Mouse (Mus musculus): ENCODE results near the gene Zpbp. TPM values are rescaled to one million over a fixed set of nuclear protein-coding genes. Genes with fewer than 3 reads are reported as not detected.

Zpbp gene
- polyA plus RNA-seq (2014; fragmentation: Nextera tagmentation; extraction: Ambion mirVana) = 0.60 and 0.79 TPM in 2 replicates

- DNase-seq (ENCODE audit: low spot score) (peak; percentile 91), ATAC-seq (replicated peaks; ENCODE audit: insufficient number of reproducible peaks, low FRiP score, low TSS enrichment, low read depth) (peak; percentile 96)
- no peak within 1 kb of the TSS for H3K27ac ChIP-seq (replicated peaks; ENCODE audit: low read depth, low read length)
- H3K4me2 ChIP-seq (ENCODE audit: low read depth, low read length) = peak within 1 kb of the TSS; percentile 61
- no peaks in the 10 kb centered on the region for H3K9me3 ChIP-seq (replicated peaks; ENCODE audit: control insufficient read depth, low read length)
- WGBS = 3% methylated on average over 50 of the region's 66 CpGs
- no peaks in the 10 kb centered on the region for H3K4me1 ChIP-seq (ENCODE audit: control insufficient read depth, insufficient read depth, low read length)
- H3K9ac ChIP-seq (replicated peaks; ENCODE audit: low read length) = peak within 1 kb of the TSS; percentile 64
- H3K4me3 ChIP-seq (ENCODE audit: low read depth, low read length) = peak within 1 kb of the TSS; percentile 52
- no peaks in the 10 kb centered on the region for H3K27me3 ChIP-seq (ENCODE audit: control insufficient read depth, insufficient read depth, low read length)
- no peaks in the 10 kb centered on the region for H3K36me3 ChIP-seq (replicated peaks; ENCODE audit: control insufficient read depth, insufficient read depth, low read depth, low read length)
These were observed at the start of gene Zpbp, which contains the start of gene Spata48 for GRCm38 (mm10) chr11:11461635-11462560. Gene Zpbp, minus strand, starts transcription at chr11:11462408. Gene Spata48, plus strand, starts transcription at chr11:11462094.

GRCm38 (mm10) chr11:11509413-11509812 is 47.2 kb upstream of the Zpbp start:
- no peaks in the 10 kb centered on the region for H3K9me3 ChIP-seq (replicated peaks; ENCODE audit: control insufficient read depth, low read length)
- ATAC-seq (replicated peaks; ENCODE audit: insufficient number of reproducible peaks, low FRiP score, low TSS enrichment, low read depth) (no peak), DNase-seq (ENCODE audit: low spot score) (no peak)
- WGBS = 66% methylated on average over 2 of the region's 2 CpGs
- no peaks in the 10 kb centered on the region for H3K4me1 ChIP-seq (ENCODE audit: control insufficient read depth, insufficient read depth, low read length)
- no peak overlapping the region for H3K9ac ChIP-seq (replicated peaks; ENCODE audit: low read length)
- H3K36me3 ChIP-seq (replicated peaks; ENCODE audit: control insufficient read depth, insufficient read depth, low read depth, low read length) = no peaks in the 10 kb centered on the region
- no peak overlapping the region for H3K4me2 ChIP-seq (ENCODE audit: low read depth, low read length)
- H3K27me3 ChIP-seq (ENCODE audit: control insufficient read depth, insufficient read depth, low read length) = no peaks in the 10 kb centered on the region
- no peak overlapping the region for H3K4me3 ChIP-seq (ENCODE audit: low read depth, low read length)
- no peak overlapping the region for H3K27ac ChIP-seq (replicated peaks; ENCODE audit: low read depth, low read length)

- H3K27ac ChIP-seq (replicated peaks; ENCODE audit: low read depth, low read length) = no peak overlapping the region
- WGBS = 81% methylated on average over 2 of the region's 2 CpGs
- H3K36me3 ChIP-seq (replicated peaks; ENCODE audit: control insufficient read depth, insufficient read depth, low read depth, low read length) = no peaks in the 10 kb centered on the region
- no peaks in the 10 kb centered on the region for H3K27me3 ChIP-seq (ENCODE audit: control insufficient read depth, insufficient read depth, low read length)
- no peak overlapping the region for H3K4me3 ChIP-seq (ENCODE audit: low read depth, low read length)
- H3K4me2 ChIP-seq (ENCODE audit: low read depth, low read length) = no peak overlapping the region
- ATAC-seq (replicated peaks; ENCODE audit: insufficient number of reproducible peaks, low FRiP score, low TSS enrichment, low read depth) = no peak
- no peak for DNase-seq (ENCODE audit: low spot score)
- no peaks in the 10 kb centered on the region for H3K9me3 ChIP-seq (replicated peaks; ENCODE audit: control insufficient read depth, low read length)
- H3K9ac ChIP-seq (replicated peaks; ENCODE audit: low read length) = no peak overlapping the region
- no peaks in the 10 kb centered on the region for H3K4me1 ChIP-seq (ENCODE audit: control insufficient read depth, insufficient read depth, low read length)
These were observed 44.0 kb upstream of the Zpbp start for GRCm38 (mm10) chr11:11506187-11506586.

- Histone ChIP-seq H3K27ac (replicated peaks; ENCODE audit: low read depth, low read length) (no peak overlapping the region), H3K4me2 (ENCODE audit: low read depth, low read length) (peak overlapping the region; percentile 21; the same call in 1 of the 2 replicates), H3K4me1 (ENCODE audit: control insufficient read depth, insufficient read depth, low read length) (no peaks in the 10 kb centered on the region), H3K9me3 (replicated peaks; ENCODE audit: control insufficient read depth, low read length) (no peaks in the 10 kb centered on the region), H3K36me3 (replicated peaks; ENCODE audit: control insufficient read depth, insufficient read depth, low read depth, low read length) (no peaks in the 10 kb centered on the region), H3K27me3 (ENCODE audit: control insufficient read depth, insufficient read depth, low read length) (no peaks in the 10 kb centered on the region), H3K4me3 (ENCODE audit: low read depth, low read length) (no peak overlapping the region), H3K9ac (replicated peaks; ENCODE audit: low read length) (no peak overlapping the region)
- DNase-seq (ENCODE audit: low spot score) (peak; percentile 53), ATAC-seq (replicated peaks; ENCODE audit: insufficient number of reproducible peaks, low FRiP score, low TSS enrichment, low read depth) (no peak)
- 19% methylated on average over 10 of the region's 10 CpGs for WGBS
These were observed 37.7 kb upstream of the Zpbp start for GRCm38 (mm10) chr11:11499944-11500343.

DNA sequence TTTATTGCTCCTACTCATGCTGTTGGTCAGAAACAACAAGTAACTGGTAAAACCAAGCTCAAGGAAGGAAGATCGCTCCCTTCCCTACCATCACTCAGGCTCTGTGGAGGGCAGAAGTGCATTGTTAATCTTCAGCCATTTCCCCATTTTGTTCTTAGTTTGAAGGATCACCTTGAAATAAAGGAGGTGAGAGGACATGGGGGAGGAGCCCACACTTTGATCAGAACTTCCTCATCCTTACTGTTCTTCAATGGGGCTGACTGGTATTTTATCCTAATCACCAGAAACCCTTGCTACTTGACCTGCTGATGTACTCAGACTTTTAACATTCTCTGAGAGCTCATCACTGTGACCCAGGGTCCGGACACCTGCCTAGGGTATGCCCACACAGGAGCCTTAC is 33.5 kb upstream of the Zpbp start:
- no peaks in the 10 kb centered on the region for H3K4me1 ChIP-seq (ENCODE audit: control insufficient read depth, insufficient read depth, low read length)
- no peaks in the 10 kb centered on the region for H3K9me3 ChIP-seq (replicated peaks; ENCODE audit: control insufficient read depth, low read length)
- ATAC-seq (replicated peaks; ENCODE audit: insufficient number of reproducible peaks, low FRiP score, low TSS enrichment, low read depth) (no peak), DNase-seq (ENCODE audit: low spot score) (no peak)
- H3K4me2 ChIP-seq (ENCODE audit: low read depth, low read length) = no peak overlapping the region
- H3K9ac ChIP-seq (replicated peaks; ENCODE audit: low read length) = no peak overlapping the region
- H3K4me3 ChIP-seq (ENCODE audit: low read depth, low read length) = no peak overlapping the region
- H3K36me3 ChIP-seq (replicated peaks; ENCODE audit: control insufficient read depth, insufficient read depth, low read depth, low read length) = no peaks in the 10 kb centered on the region
- WGBS = 82% methylated on average over 2 of the region's 2 CpGs
- no peaks in the 10 kb centered on the region for H3K27me3 ChIP-seq (ENCODE audit: control insufficient read depth, insufficient read depth, low read length)
- H3K27ac ChIP-seq (replicated peaks; ENCODE audit: low read depth, low read length) = no peak overlapping the region

- DNase-seq (ENCODE audit: low spot score) = no peak
- Histone ChIP-seq H3K9ac (replicated peaks; ENCODE audit: low read length) (no peak overlapping the region), H3K4me2 (ENCODE audit: low read depth, low read length) (no peak overlapping the region), H3K36me3 (replicated peaks; ENCODE audit: control insufficient read depth, insufficient read depth, low read depth, low read length) (no peaks in the 10 kb centered on the region), H3K9me3 (replicated peaks; ENCODE audit: control insufficient read depth, low read length) (no peaks in the 10 kb centered on the region), H3K27me3 (ENCODE audit: control insufficient read depth, insufficient read depth, low read length) (no peaks in the 10 kb centered on the region), H3K4me3 (ENCODE audit: low read depth, low read length) (no peak overlapping the region), H3K27ac (replicated peaks; ENCODE audit: low read depth, low read length) (no peak overlapping the region), H3K4me1 (ENCODE audit: control insufficient read depth, insufficient read depth, low read length) (no peaks in the 10 kb centered on the region)
- ATAC-seq (replicated peaks; ENCODE audit: insufficient number of reproducible peaks, low FRiP score, low TSS enrichment, low read depth) = no peak
- 72% methylated on average over 5 of the region's 5 CpGs for WGBS
These were observed 29.8 kb upstream of the Zpbp start for GRCm38 (mm10) chr11:11492044-11492443.

GRCm38 (mm10) chr11:11484378-11484777 is 22.2 kb upstream of the Zpbp start:
- no peaks in the 10 kb centered on the region for H3K27me3 ChIP-seq (ENCODE audit: control insufficient read depth, insufficient read depth, low read length)
- H3K9ac ChIP-seq (replicated peaks; ENCODE audit: low read length) = no peak overlapping the region
- H3K4me1 ChIP-seq (ENCODE audit: control insufficient read depth, insufficient read depth, low read length) = no peaks in the 10 kb centered on the region
- no peak for DNase-seq (ENCODE audit: low spot score)
- no peak overlapping the region for H3K4me2 ChIP-seq (ENCODE audit: low read depth, low read length)
- H3K36me3 ChIP-seq (replicated peaks; ENCODE audit: control insufficient read depth, insufficient read depth, low read depth, low read length) = no peaks in the 10 kb centered on the region
- WGBS = 53% methylated on average over 8 of the region's 8 CpGs
- no peak overlapping the region for H3K27ac ChIP-seq (replicated peaks; ENCODE audit: low read depth, low read length)
- H3K4me3 ChIP-seq (ENCODE audit: low read depth, low read length) = no peak overlapping the region
- no peaks in the 10 kb centered on the region for H3K9me3 ChIP-seq (replicated peaks; ENCODE audit: control insufficient read depth, low read length)
- ATAC-seq (replicated peaks; ENCODE audit: insufficient number of reproducible peaks, low FRiP score, low TSS enrichment, low read depth) = no peak

- Histone ChIP-seq H3K4me1 (ENCODE audit: control insufficient read depth, insufficient read depth, low read length) (no peaks in the 10 kb centered on the region), H3K9ac (replicated peaks; ENCODE audit: low read length) (no peak overlapping the region), H3K27me3 (ENCODE audit: control insufficient read depth, insufficient read depth, low read length) (no peaks in the 10 kb centered on the region), H3K4me2 (ENCODE audit: low read depth, low read length) (no peak overlapping the region), H3K36me3 (replicated peaks; ENCODE audit: control insufficient read depth, insufficient read depth, low read depth, low read length) (no peaks in the 10 kb centered on the region), H3K27ac (replicated peaks; ENCODE audit: low read depth, low read length) (no peak overlapping the region), H3K4me3 (ENCODE audit: low read depth, low read length) (no peak overlapping the region), H3K9me3 (replicated peaks; ENCODE audit: control insufficient read depth, low read length) (no peaks in the 10 kb centered on the region)
- no peak for ATAC-seq (replicated peaks; ENCODE audit: insufficient number of reproducible peaks, low FRiP score, low TSS enrichment, low read depth)
- no peak for DNase-seq (ENCODE audit: low spot score)
These were observed 6.7 kb upstream of the Zpbp start for GRCm38 (mm10) chr11:11468924-11469323.

All from embryonic facial prominence, embryonic 11.5 days (tissue).